Mouse (Mus musculus): ENCODE results near the gene Phldb2.

- no peak for TF ChIP-seq POLR2A (IDR thresholded peaks at IDR 0.05; ENCODE audit: insufficient read length, low read depth)
- no peak for TF ChIP-seq MAX (IDR thresholded peaks at IDR 0.05; ENCODE audit: low read depth)
- TF ChIP-seq MYOD1 (IDR thresholded peaks at IDR 0.05; ENCODE audit: control insufficient read depth in 1 of 3, insufficient read length in 2 of 3, low read depth in 2 of 3), result no peak
- no peak for TF ChIP-seq USF1 (IDR thresholded peaks at IDR 0.05; ENCODE audit: low read depth)
- TF ChIP-seq E2F4 (IDR thresholded peaks at IDR 0.05; ENCODE audit: insufficient read depth), result no peak
- no peak for TF ChIP-seq POLR2AphosphoS2 (IDR thresholded peaks at IDR 0.05; ENCODE audit: insufficient read length, low read depth)
- no peak for TF ChIP-seq MYOG (IDR thresholded peaks at IDR 0.05; ENCODE audit: control insufficient read depth in 1 of 3, insufficient read depth in 1 of 3, insufficient read length in 2 of 3, low read depth in 2 of 3)
- no peak for TF ChIP-seq TCF12 (IDR thresholded peaks at IDR 0.05; ENCODE audit: insufficient read depth, poor library complexity, severe bottlenecking)
- TF ChIP-seq TCF3 (IDR thresholded peaks at IDR 0.05; ENCODE audit: insufficient read length, low read depth), result no peak
- no peak for TF ChIP-seq SRF (IDR thresholded peaks at IDR 0.05; ENCODE audit: control insufficient read depth, insufficient read length, low read depth)
- TF ChIP-seq CEBPB (IDR thresholded peaks at IDR 0.05; ENCODE audit: insufficient read depth, poor library complexity, severe bottlenecking), result no peak
Measured at GRCm38 (mm10) chr16:45814611-45815010, 138.8 kb downstream of the Phldb2 start.
